Mouse (Mus musculus): ENCODE data around the gene Naga. TPM values are rescaled to one million over a fixed set of nuclear protein-coding genes. Genes with fewer than 3 reads are reported as not detected.

The Naga gene
- polyA plus RNA-seq, 1 experiment from 2014 or later, result 68.6 TPM

DNA sequence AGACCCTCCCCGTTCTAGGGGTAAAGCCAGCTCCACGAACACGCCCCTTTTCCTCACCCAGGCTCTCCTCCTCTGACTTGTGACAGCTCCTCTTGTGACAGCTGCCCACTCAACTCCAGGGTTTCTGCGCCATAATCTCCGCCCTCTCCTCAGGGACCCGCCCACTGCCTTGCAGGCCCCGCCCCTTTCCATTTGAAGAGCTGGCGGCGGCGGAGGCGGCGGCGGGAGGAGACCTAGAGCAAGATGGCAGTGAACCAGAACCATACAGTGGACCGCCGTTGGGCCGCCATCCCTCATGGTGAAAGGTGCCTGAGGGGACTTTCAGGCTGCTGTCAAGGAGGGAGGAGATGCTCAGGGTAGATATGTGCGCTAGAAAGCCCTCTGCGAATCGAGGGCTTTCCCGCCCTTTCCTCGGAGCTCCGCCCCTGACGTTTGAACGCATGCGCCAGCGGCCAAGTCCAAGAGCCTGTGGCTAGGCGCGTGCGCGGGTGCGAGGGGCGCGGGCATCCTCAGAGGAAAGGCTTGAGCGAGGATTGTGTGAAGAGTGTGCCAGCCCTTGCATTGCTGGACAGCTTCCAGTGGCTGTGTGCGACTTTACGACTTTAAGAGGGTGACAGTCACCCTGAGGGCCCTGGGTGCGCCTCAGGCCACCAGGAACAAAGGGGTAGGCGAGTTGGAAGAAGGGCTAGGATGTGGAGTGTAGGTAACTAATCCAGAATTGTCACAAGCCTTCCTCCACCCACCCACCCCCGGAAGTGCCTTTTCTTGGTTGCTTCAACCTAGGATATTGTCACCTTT is 39.8 kb downstream of the Naga start, which contains the start of gene Wbp2nl:
Gene Wbp2nl, plus strand, starts transcription at position 191 of the 798 bp plus-strand sequence.
- no peak within 1 kb of the TSS; the same call in 1 of the 2 replicates for H3K4me2 ChIP-seq (replicated peaks; ENCODE audit: low read depth, low read length)
- no peaks in the 10 kb centered on the region for H3K9me3 ChIP-seq (ENCODE audit: control insufficient read depth, low read depth, low read length)
- no peaks in the 10 kb centered on the region for H3K27me3 ChIP-seq (ENCODE audit: control insufficient read depth, insufficient read depth, low read length)
- 53% methylated on average over 39 of the region's 39 CpGs for WGBS
- no peaks in the 10 kb centered on the region for H3K36me3 ChIP-seq (ENCODE audit: control insufficient read depth, insufficient read depth, low read length)
- peaks cover 2% of the 10 kb centered on the region; the same call in 1 of the 2 replicates for H3K4me1 ChIP-seq (ENCODE audit: control insufficient read depth, insufficient read depth, low read length)
- H3K4me3 ChIP-seq (ENCODE audit: low read depth, low read length), result no peak within 1 kb of the TSS
- H3K27ac ChIP-seq (ENCODE audit: low read length), result no peak within 1 kb of the TSS
- ATAC-seq (ENCODE audit: insufficient number of reproducible peaks, insufficient read depth, low FRiP score, low read depth), result 0 out of 2 replicates have a peak, but pooled peaks have one; percentile 18
- no peak within 1 kb of the TSS for H3K9ac ChIP-seq (replicated peaks; ENCODE audit: low read depth, low read length)

DNA sequence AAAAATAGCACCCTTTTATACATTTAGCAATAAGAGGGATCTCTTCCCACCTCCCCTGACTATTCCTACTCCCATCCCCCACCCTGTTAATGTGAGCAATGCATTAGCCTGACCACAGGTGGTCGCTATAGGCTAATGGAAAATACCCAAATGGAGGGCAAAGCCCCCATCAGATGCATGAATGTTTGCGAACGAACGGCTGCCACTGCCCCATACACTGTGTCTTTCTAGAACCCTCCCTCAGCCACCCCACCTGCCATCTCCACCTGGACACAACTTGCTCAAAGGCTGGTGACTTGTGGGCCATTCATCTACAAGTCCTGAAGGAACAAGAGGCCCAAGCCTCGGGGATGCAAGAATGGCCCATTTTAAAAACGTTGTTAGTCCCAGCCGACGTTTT is 44.7 kb downstream of the Naga start:
- Histone ChIP-seq H3K27me3 (ENCODE audit: control insufficient read depth, insufficient read depth, low read length) (no peaks in the 10 kb centered on the region), H3K36me3 (ENCODE audit: control insufficient read depth, insufficient read depth, low read length) (no peaks in the 10 kb centered on the region), H3K9me3 (ENCODE audit: control insufficient read depth, low read depth, low read length) (no peaks in the 10 kb centered on the region), H3K4me3 (ENCODE audit: low read depth, low read length) (no peak overlapping the region), H3K4me1 (ENCODE audit: control insufficient read depth, insufficient read depth, low read length) (peaks cover 10% of the 10 kb centered on the region; the same call in 1 of the 2 replicates), H3K27ac (ENCODE audit: low read length) (no peak overlapping the region), H3K4me2 (replicated peaks; ENCODE audit: low read depth, low read length) (no peak overlapping the region), H3K9ac (replicated peaks; ENCODE audit: low read depth, low read length) (no peak overlapping the region)
- 42% methylated on average over 8 of the region's 8 CpGs for WGBS
- no peak for ATAC-seq (ENCODE audit: insufficient number of reproducible peaks, insufficient read depth, low FRiP score, low read depth)

DNA sequence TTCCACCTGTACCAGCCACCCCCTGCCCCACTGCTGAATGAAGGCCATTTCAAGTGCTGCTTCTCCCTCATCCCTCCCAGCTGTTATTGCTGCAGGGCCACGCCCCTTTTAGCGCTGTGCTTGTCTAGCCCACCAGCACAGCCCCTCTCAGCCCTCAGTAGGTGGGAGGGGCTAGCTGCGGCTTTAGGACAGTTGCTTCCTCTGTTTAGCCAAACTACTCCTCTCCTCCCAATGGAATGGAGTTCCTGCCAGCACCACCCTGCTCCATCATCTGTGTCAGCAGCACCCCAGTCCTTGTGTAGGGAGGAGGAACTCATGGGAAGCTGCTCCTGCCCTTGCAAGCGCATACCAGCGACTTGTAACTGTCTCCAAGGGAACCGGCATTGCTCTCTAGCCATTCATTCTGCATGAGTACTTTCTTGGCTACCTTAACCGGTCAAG is 45.4 kb downstream of the Naga start:
- H3K4me3 ChIP-seq (ENCODE audit: low read depth, low read length), result no peak overlapping the region
- 6% methylated on average over 7 of the region's 7 CpGs for WGBS
- no peaks in the 10 kb centered on the region for H3K27me3 ChIP-seq (ENCODE audit: control insufficient read depth, insufficient read depth, low read length)
- H3K9me3 ChIP-seq (ENCODE audit: control insufficient read depth, low read depth, low read length), result no peaks in the 10 kb centered on the region
- H3K4me1 ChIP-seq (ENCODE audit: control insufficient read depth, insufficient read depth, low read length), result peaks cover 10% of the 10 kb centered on the region; the same call in 1 of the 2 replicates
- H3K4me2 ChIP-seq (replicated peaks; ENCODE audit: low read depth, low read length), result peak overlapping the region; percentile 5; the same call in 1 of the 2 replicates
- H3K9ac ChIP-seq (replicated peaks; ENCODE audit: low read depth, low read length), result no peak overlapping the region
- no peak overlapping the region for H3K27ac ChIP-seq (ENCODE audit: low read length)
- no peaks in the 10 kb centered on the region for H3K36me3 ChIP-seq (ENCODE audit: control insufficient read depth, insufficient read depth, low read length)
- ATAC-seq (ENCODE audit: insufficient number of reproducible peaks, insufficient read depth, low FRiP score, low read depth), result peak; percentile 65; the same call in 1 of the 2 replicates

DNA sequence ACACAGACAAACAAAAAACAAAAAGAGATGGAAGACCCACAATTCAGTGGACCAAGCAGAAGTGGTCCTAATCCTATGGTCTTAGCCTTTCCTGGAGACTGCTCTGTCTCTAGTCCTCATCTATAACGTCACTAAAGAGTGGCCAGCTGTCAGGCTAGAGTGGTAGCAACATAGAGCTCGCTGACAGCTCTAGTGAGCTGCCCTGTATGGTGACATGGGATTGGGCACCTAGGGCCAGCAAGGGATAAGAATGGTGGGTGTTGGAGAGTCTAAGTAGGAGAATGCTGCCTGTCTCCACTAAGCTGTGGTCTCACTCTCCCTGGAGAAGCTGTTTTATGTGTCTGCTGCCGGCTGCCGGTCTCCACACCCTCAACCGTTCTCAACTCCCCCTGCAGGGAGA is 45.9 kb downstream of the Naga start:
- Histone ChIP-seq H3K4me1 (ENCODE audit: control insufficient read depth, insufficient read depth, low read length) (peaks cover 10% of the 10 kb centered on the region; the same call in 1 of the 2 replicates), H3K27ac (ENCODE audit: low read length) (no peak overlapping the region), H3K4me2 (replicated peaks; ENCODE audit: low read depth, low read length) (peak overlapping the region; percentile 5; the same call in 1 of the 2 replicates), H3K36me3 (ENCODE audit: control insufficient read depth, insufficient read depth, low read length) (no peaks in the 10 kb centered on the region), H3K9me3 (ENCODE audit: control insufficient read depth, low read depth, low read length) (no peaks in the 10 kb centered on the region), H3K4me3 (ENCODE audit: low read depth, low read length) (no peak overlapping the region), H3K27me3 (ENCODE audit: control insufficient read depth, insufficient read depth, low read length) (no peaks in the 10 kb centered on the region), H3K9ac (replicated peaks; ENCODE audit: low read depth, low read length) (no peak overlapping the region)
- 20% methylated on average over 5 of the region's 5 CpGs for WGBS
- no peak for ATAC-seq (ENCODE audit: insufficient number of reproducible peaks, insufficient read depth, low FRiP score, low read depth)

DNA sequence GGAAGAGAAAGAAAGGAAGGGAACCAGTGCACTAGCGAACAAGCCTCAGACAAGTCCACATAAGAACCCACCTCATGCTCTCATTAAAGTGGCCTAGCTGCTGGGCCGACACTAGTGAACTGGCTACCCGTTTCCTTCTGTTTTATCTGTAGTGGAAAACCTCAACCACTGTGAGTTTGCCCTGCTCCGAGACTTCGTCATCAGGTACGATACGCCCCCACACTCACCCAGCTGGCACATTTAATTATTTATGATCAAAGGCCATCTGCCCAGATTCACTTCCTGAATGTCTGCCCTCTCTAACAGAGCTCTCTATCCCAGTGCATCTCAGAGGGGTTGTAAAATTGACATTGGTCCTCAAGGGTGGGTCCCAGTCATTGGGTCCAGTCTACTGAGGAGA is 48.5 kb downstream of the Naga start:
- Histone ChIP-seq H3K27ac (ENCODE audit: low read length) (no peak overlapping the region), H3K27me3 (ENCODE audit: control insufficient read depth, insufficient read depth, low read length) (no peaks in the 10 kb centered on the region), H3K4me2 (replicated peaks; ENCODE audit: low read depth, low read length) (no peak overlapping the region), H3K4me3 (ENCODE audit: low read depth, low read length) (no peak overlapping the region), H3K9me3 (ENCODE audit: control insufficient read depth, low read depth, low read length) (no peaks in the 10 kb centered on the region), H3K4me1 (ENCODE audit: control insufficient read depth, insufficient read depth, low read length) (peaks cover 10% of the 10 kb centered on the region; the same call in 1 of the 2 replicates), H3K36me3 (ENCODE audit: control insufficient read depth, insufficient read depth, low read length) (no peaks in the 10 kb centered on the region; the same call in 1 of the 2 replicates), H3K9ac (replicated peaks; ENCODE audit: low read depth, low read length) (no peak overlapping the region)
- WGBS, result 92% methylated on average over 7 of the region's 7 CpGs
- no peak for ATAC-seq (ENCODE audit: insufficient number of reproducible peaks, insufficient read depth, low FRiP score, low read depth)

DNA sequence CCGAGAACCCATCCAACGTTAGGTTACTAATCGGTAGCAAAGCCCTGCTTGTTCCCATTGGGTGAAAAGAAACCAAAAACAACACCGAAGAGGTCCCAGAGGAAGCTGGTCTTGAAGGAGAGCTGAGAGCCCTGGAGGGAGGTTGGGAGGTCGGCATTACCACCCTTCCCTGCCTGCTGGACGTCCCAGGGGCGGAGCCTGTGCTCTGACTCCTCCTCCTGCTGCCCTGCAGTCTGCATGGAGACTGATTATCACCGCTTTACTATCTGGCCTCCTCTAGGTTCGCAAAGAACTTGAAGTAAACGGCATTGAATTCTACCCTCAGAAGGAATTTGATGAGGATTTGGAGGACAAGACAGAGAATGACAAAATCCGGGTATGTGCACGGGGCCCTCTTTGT is 52.6 kb downstream of the Naga start:
- Histone ChIP-seq H3K4me3 (ENCODE audit: low read depth, low read length) (no peak overlapping the region), H3K27me3 (ENCODE audit: control insufficient read depth, insufficient read depth, low read length) (no peaks in the 10 kb centered on the region), H3K27ac (ENCODE audit: low read length) (no peak overlapping the region), H3K36me3 (ENCODE audit: control insufficient read depth, insufficient read depth, low read length) (peaks cover 3% of the 10 kb centered on the region), H3K9me3 (ENCODE audit: control insufficient read depth, low read depth, low read length) (no peaks in the 10 kb centered on the region), H3K4me2 (replicated peaks; ENCODE audit: low read depth, low read length) (no peak overlapping the region), H3K4me1 (ENCODE audit: control insufficient read depth, insufficient read depth, low read length) (no peaks in the 10 kb centered on the region), H3K9ac (replicated peaks; ENCODE audit: low read depth, low read length) (no peak overlapping the region)
- no peak for ATAC-seq (ENCODE audit: insufficient number of reproducible peaks, insufficient read depth, low FRiP score, low read depth)
- 56% methylated on average over 12 of the region's 12 CpGs for WGBS

DNA sequence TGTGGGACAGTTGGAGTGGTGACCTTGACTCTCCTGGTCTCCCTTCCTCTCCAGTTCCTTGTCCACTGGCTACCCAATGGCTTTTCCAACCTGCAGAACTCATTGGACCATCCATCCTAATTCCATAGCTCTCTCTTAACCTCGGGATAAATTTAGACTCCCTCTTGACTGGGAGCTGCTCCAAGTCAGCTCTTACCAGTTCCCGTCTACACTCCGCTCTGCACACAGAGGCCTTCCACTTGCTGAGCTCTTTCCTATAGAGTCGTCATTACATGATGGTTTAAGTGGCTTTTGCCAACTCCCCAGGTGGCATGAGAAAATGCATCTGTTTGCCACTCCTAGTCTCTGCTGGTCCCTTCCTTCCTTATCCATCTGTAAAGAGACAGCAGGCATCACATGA is 58.1 kb downstream of the Naga start:
- Histone ChIP-seq H3K4me1 (ENCODE audit: control insufficient read depth, insufficient read depth, low read length) (peaks cover 5% of the 10 kb centered on the region; the same call in 1 of the 2 replicates), H3K4me3 (ENCODE audit: low read depth, low read length) (no peak overlapping the region), H3K4me2 (replicated peaks; ENCODE audit: low read depth, low read length) (no peak overlapping the region), H3K27ac (ENCODE audit: low read length) (no peak overlapping the region), H3K36me3 (ENCODE audit: control insufficient read depth, insufficient read depth, low read length) (peaks cover 3% of the 10 kb centered on the region; the same call in 1 of the 2 replicates), H3K9me3 (ENCODE audit: control insufficient read depth, low read depth, low read length) (no peaks in the 10 kb centered on the region), H3K27me3 (ENCODE audit: control insufficient read depth, insufficient read depth, low read length) (no peaks in the 10 kb centered on the region), H3K9ac (replicated peaks; ENCODE audit: low read depth, low read length) (no peak overlapping the region)
- no peak for ATAC-seq (ENCODE audit: insufficient number of reproducible peaks, insufficient read depth, low FRiP score, low read depth)
- WGBS, result 76% methylated on average over 4 of the region's 4 CpGs
